Mouse (Mus musculus): ENCODE measurements around the gene Tmem108. TPM values are rescaled to one million over a fixed set of nuclear protein-coding genes. Genes with fewer than 3 reads are reported as not detected.

The Tmem108 gene
- polyA plus RNA-seq, 1 experiment from 2014 or later = 9.5 TPM

- peaks cover 24% of the 10 kb centered on the region for H3K4me1 ChIP-seq
- H3K9me3 ChIP-seq (replicated peaks) = no peaks in the 10 kb centered on the region
- 84% methylated on average over 7 of the region's 7 CpGs for WGBS
- H3K4me3 ChIP-seq (replicated peaks) = no peak overlapping the region
- no peak overlapping the region for H3K27ac ChIP-seq
- H3K27me3 ChIP-seq = peaks cover 25% of the 10 kb centered on the region
- H3K4me2 ChIP-seq = no peak overlapping the region
- H3K36me3 ChIP-seq = no peaks in the 10 kb centered on the region
- ATAC-seq (replicated peaks; ENCODE audit: low FRiP score) = no peak
- H3K9ac ChIP-seq = no peak overlapping the region
These were observed 3.4 kb downstream of the Tmem108 start for GRCm38 (mm10) chr9:103758246-103758645.

GRCm38 (mm10) chr9:103752618-103753017, 9.0 kb downstream of the Tmem108 start:
- H3K4me1 ChIP-seq = 0 out of 2 replicates have a peak, but pooled peaks cover 3% of the 10 kb centered on the region
- H3K27me3 ChIP-seq = no peaks in the 10 kb centered on the region
- no peak overlapping the region for H3K4me2 ChIP-seq
- H3K9me3 ChIP-seq (replicated peaks) = no peaks in the 10 kb centered on the region
- 93% methylated on average over 10 of the region's 10 CpGs for WGBS
- H3K9ac ChIP-seq = no peak overlapping the region
- H3K4me3 ChIP-seq (replicated peaks) = no peak overlapping the region
- H3K27ac ChIP-seq = no peak overlapping the region
- no peak for ATAC-seq (replicated peaks; ENCODE audit: low FRiP score)
- H3K36me3 ChIP-seq = no peaks in the 10 kb centered on the region

- H3K9me3 ChIP-seq (replicated peaks) = no peaks in the 10 kb centered on the region
- no peak overlapping the region for H3K27ac ChIP-seq
- no peak overlapping the region for H3K4me3 ChIP-seq (replicated peaks)
- no peak for ATAC-seq (replicated peaks; ENCODE audit: low FRiP score)
- WGBS = 65% methylated on average over 9 of the region's 9 CpGs
- no peak overlapping the region for H3K9ac ChIP-seq
- no peaks in the 10 kb centered on the region for H3K27me3 ChIP-seq
- H3K4me1 ChIP-seq = 0 out of 2 replicates have a peak, but pooled peaks cover 3% of the 10 kb centered on the region
- H3K36me3 ChIP-seq = no peaks in the 10 kb centered on the region
- H3K4me2 ChIP-seq = no peak overlapping the region
These were observed 10.1 kb downstream of the Tmem108 start for GRCm38 (mm10) chr9:103751568-103751967.

GRCm38 (mm10) chr9:103750491-103750890, 11.1 kb downstream of the Tmem108 start:
- H3K36me3 ChIP-seq = no peaks in the 10 kb centered on the region
- WGBS = 80% methylated on average over 9 of the region's 9 CpGs
- 0 out of 2 replicates have a peak, but pooled peaks cover 3% of the 10 kb centered on the region for H3K4me1 ChIP-seq
- H3K27me3 ChIP-seq = no peaks in the 10 kb centered on the region
- H3K9me3 ChIP-seq (replicated peaks) = no peaks in the 10 kb centered on the region
- no peak overlapping the region for H3K9ac ChIP-seq
- no peak for ATAC-seq (replicated peaks; ENCODE audit: low FRiP score)
- no peak overlapping the region for H3K4me2 ChIP-seq
- H3K4me3 ChIP-seq (replicated peaks) = no peak overlapping the region
- no peak overlapping the region for H3K27ac ChIP-seq

GRCm38 (mm10) chr9:103746598-103746997, 15.0 kb downstream of the Tmem108 start:
- H3K4me1 ChIP-seq = 0 out of 2 replicates have a peak, but pooled peaks cover 2% of the 10 kb centered on the region
- no peak overlapping the region for H3K4me2 ChIP-seq
- H3K36me3 ChIP-seq = no peaks in the 10 kb centered on the region
- H3K27ac ChIP-seq = no peak overlapping the region
- no peaks in the 10 kb centered on the region for H3K9me3 ChIP-seq (replicated peaks)
- no peaks in the 10 kb centered on the region for H3K27me3 ChIP-seq
- no peak for ATAC-seq (replicated peaks; ENCODE audit: low FRiP score)
- WGBS = 88% methylated on average over 5 of the region's 5 CpGs
- H3K4me3 ChIP-seq (replicated peaks) = no peak overlapping the region
- no peak overlapping the region for H3K9ac ChIP-seq

GRCm38 (mm10) chr9:103740145-103740544, 21.5 kb downstream of the Tmem108 start:
- Histone ChIP-seq H3K4me2 (no peak overlapping the region), H3K4me3 (replicated peaks) (no peak overlapping the region), H3K27me3 (no peaks in the 10 kb centered on the region), H3K27ac (no peak overlapping the region), H3K9ac (no peak overlapping the region), H3K9me3 (replicated peaks) (no peaks in the 10 kb centered on the region), H3K4me1 (no peaks in the 10 kb centered on the region), H3K36me3 (no peaks in the 10 kb centered on the region)
- 65% methylated on average over 12 of the region's 12 CpGs for WGBS
- ATAC-seq (replicated peaks; ENCODE audit: low FRiP score) = no peak

- Histone ChIP-seq H3K27me3 (no peaks in the 10 kb centered on the region), H3K4me3 (replicated peaks) (no peak overlapping the region), H3K9me3 (replicated peaks) (no peaks in the 10 kb centered on the region), H3K27ac (no peak overlapping the region), H3K4me1 (no peaks in the 10 kb centered on the region), H3K9ac (no peak overlapping the region), H3K36me3 (no peaks in the 10 kb centered on the region), H3K4me2 (no peak overlapping the region)
- WGBS = 87% methylated on average over 4 of the region's 4 CpGs
- no peak for ATAC-seq (replicated peaks; ENCODE audit: low FRiP score)
These were observed 22.6 kb downstream of the Tmem108 start for GRCm38 (mm10) chr9:103739062-103739461.

GRCm38 (mm10) chr9:103729716-103730115, 31.9 kb downstream of the Tmem108 start:
- Histone ChIP-seq H3K27me3 (no peaks in the 10 kb centered on the region), H3K4me3 (replicated peaks) (no peak overlapping the region), H3K9me3 (replicated peaks) (no peaks in the 10 kb centered on the region), H3K4me1 (no peaks in the 10 kb centered on the region), H3K36me3 (no peaks in the 10 kb centered on the region), H3K9ac (no peak overlapping the region), H3K27ac (no peak overlapping the region), H3K4me2 (no peak overlapping the region)
- no peak for ATAC-seq (replicated peaks; ENCODE audit: low FRiP score)
- 75% methylated on average over 2 of the region's 2 CpGs for WGBS

- no peak for ATAC-seq (replicated peaks; ENCODE audit: low FRiP score)
- no peak overlapping the region for H3K27ac ChIP-seq
- no peak overlapping the region for H3K4me2 ChIP-seq
- no peaks in the 10 kb centered on the region for H3K27me3 ChIP-seq
- no peaks in the 10 kb centered on the region for H3K4me1 ChIP-seq
- H3K9ac ChIP-seq = no peak overlapping the region
- H3K4me3 ChIP-seq (replicated peaks) = no peak overlapping the region
- H3K36me3 ChIP-seq = no peaks in the 10 kb centered on the region
- WGBS = 88% methylated on average over 16 of the region's 16 CpGs
- H3K9me3 ChIP-seq (replicated peaks) = no peaks in the 10 kb centered on the region
These were observed 34.7 kb downstream of the Tmem108 start for GRCm38 (mm10) chr9:103726751-103727462.

- no peaks in the 10 kb centered on the region for H3K36me3 ChIP-seq
- ATAC-seq (replicated peaks; ENCODE audit: low FRiP score) = no peak
- no peaks in the 10 kb centered on the region for H3K9me3 ChIP-seq (replicated peaks)
- H3K4me1 ChIP-seq = no peaks in the 10 kb centered on the region
- 79% methylated on average over 7 of the region's 7 CpGs for WGBS
- H3K4me2 ChIP-seq = no peak overlapping the region
- H3K27ac ChIP-seq = no peak overlapping the region
- H3K27me3 ChIP-seq = no peaks in the 10 kb centered on the region
- H3K4me3 ChIP-seq (replicated peaks) = no peak overlapping the region
- H3K9ac ChIP-seq = no peak overlapping the region
These were observed 36.1 kb downstream of the Tmem108 start for GRCm38 (mm10) chr9:103725497-103725896.

GRCm38 (mm10) chr9:103721486-103721885, 40.2 kb downstream of the Tmem108 start:
- no peaks in the 10 kb centered on the region for H3K4me1 ChIP-seq
- no peak for ATAC-seq (replicated peaks; ENCODE audit: low FRiP score)
- no peak overlapping the region for H3K4me2 ChIP-seq
- H3K9ac ChIP-seq = no peak overlapping the region
- no peak overlapping the region for H3K4me3 ChIP-seq (replicated peaks)
- no peaks in the 10 kb centered on the region for H3K36me3 ChIP-seq
- no peaks in the 10 kb centered on the region for H3K9me3 ChIP-seq (replicated peaks)
- WGBS = 80% methylated on average over 3 of the region's 3 CpGs
- no peaks in the 10 kb centered on the region for H3K27me3 ChIP-seq
- H3K27ac ChIP-seq = no peak overlapping the region

- ATAC-seq (replicated peaks; ENCODE audit: low FRiP score) = no peak
- H3K36me3 ChIP-seq = no peaks in the 10 kb centered on the region
- WGBS = 76% methylated on average over 8 of the region's 8 CpGs
- H3K9me3 ChIP-seq (replicated peaks) = no peaks in the 10 kb centered on the region
- H3K9ac ChIP-seq = no peak overlapping the region
- no peak overlapping the region for H3K4me2 ChIP-seq
- H3K4me3 ChIP-seq (replicated peaks) = no peak overlapping the region
- H3K4me1 ChIP-seq = no peaks in the 10 kb centered on the region
- no peaks in the 10 kb centered on the region for H3K27me3 ChIP-seq
- H3K27ac ChIP-seq = no peak overlapping the region
These were observed 40.6 kb downstream of the Tmem108 start for GRCm38 (mm10) chr9:103721081-103721480.

GRCm38 (mm10) chr9:103720021-103720420, 41.6 kb downstream of the Tmem108 start:
- Histone ChIP-seq H3K9ac (no peak overlapping the region), H3K4me2 (no peak overlapping the region), H3K27ac (no peak overlapping the region), H3K27me3 (no peaks in the 10 kb centered on the region), H3K4me3 (replicated peaks) (no peak overlapping the region), H3K4me1 (no peaks in the 10 kb centered on the region), H3K9me3 (replicated peaks) (no peaks in the 10 kb centered on the region), H3K36me3 (no peaks in the 10 kb centered on the region)
- no peak for ATAC-seq (replicated peaks; ENCODE audit: low FRiP score)
- 91% methylated on average over 11 of the region's 11 CpGs for WGBS
